Mouse (Mus musculus) midbrain, embryonic 14.5 days (tissue): Measurements from ENCODE around the gene Fut8. TPM values are rescaled to one million over a fixed set of nuclear protein-coding genes. Genes with fewer than 3 reads are reported as not detected.
A peak's percentile ranks its signal among the peaks of the same experiment; 100 is the strongest.

Experiments
- ATAC-seq: fragments of 200-750 bp; cut with Nextera tagmentation; 2 replicates; pipeline ENCODE4 v1.8.0; 2017; ENCODE audit warnings: moderate number of reproducible peaks, moderate library complexity; ENCODE audit not compliant: low FRiP score, low TSS enrichment
- DNase-seq: peaks from one replicate; pipeline ENCODE4 v3.0.0-alpha.2; 2015
- H3K27ac ChIP-seq: fragments of 300-500 bp; sonication (generic); replicated peaks from 2 replicates; pipeline ENCODE4 v1.5.1; 2014; ENCODE audit warnings: mild to moderate bottlenecking, low read depth, low read length, moderate library complexity
- H3K27me3 ChIP-seq: fragments of 300-500 bp; sonication (generic); 2 replicates; pipeline ENCODE4 v1.6.1; 2014; ENCODE audit warnings: low read length, control low read depth, mixed read lengths; ENCODE audit not compliant: control insufficient read depth, insufficient read depth
- H3K36me3 ChIP-seq: fragments of 300-500 bp; sonication (generic); 2 replicates; pipeline ENCODE4 v1.6.1; 2014; ENCODE audit warnings: low read length, control low read depth; ENCODE audit not compliant: control insufficient read depth, insufficient read depth
- H3K4me1 ChIP-seq: fragments of 300-500 bp; sonication (generic); 2 replicates; pipeline ENCODE4 v1.6.1; 2014; ENCODE audit warnings: mild to moderate bottlenecking, antibody characterized with exemption, low read length, control low read depth; ENCODE audit not compliant: control insufficient read depth, insufficient read depth
- H3K4me2 ChIP-seq: fragments of 300-500 bp; sonication (generic); 2 replicates; pipeline ENCODE4 v1.6.1; 2014; ENCODE audit warnings: mild to moderate bottlenecking, low read length, moderate library complexity
- H3K4me3 ChIP-seq: fragments of 300-500 bp; sonication (generic); replicated peaks from 2 replicates; pipeline ENCODE4 v1.5.1; 2014; ENCODE audit warnings: low read depth, low read length
- H3K9ac ChIP-seq: fragments of 300-500 bp; sonication (generic); replicated peaks from 2 replicates; pipeline ENCODE4 v1.6.1; 2014; ENCODE audit warnings: mild to moderate bottlenecking, low read length, moderate library complexity
- H3K9me3 ChIP-seq: fragments of 300-500 bp; sonication (generic); 2 replicates; pipeline ENCODE4 v1.6.1; 2016; ENCODE audit warnings: low read length, control low read depth, mixed read lengths; ENCODE audit not compliant: control insufficient read depth
- whole genome bisulfite sequencing: fragments of 180-500 bp; shearing (Covaris S2); extraction: QIAGEN DNeasy Blood & Tissue Kit; methylation state at CpG from one replicate; pipeline ENCODE4 v1.1.7; 2014; 5-methylcytosine and 5-hydroxymethylcytosine counted together
- polyA plus RNA-seq: library from polyadenylated mRNA; unstranded; fragments of >200 nt; fragmentation: Nextera tagmentation; extraction: Ambion mirVana; gene quantifications from 2 replicates; pipeline ENCODE4 v1.2.1, GENCODE M21; 2014

Fut8 gene
- polyA plus RNA-seq, result 55.2 and 69.4 TPM in 2 replicates

DNA sequence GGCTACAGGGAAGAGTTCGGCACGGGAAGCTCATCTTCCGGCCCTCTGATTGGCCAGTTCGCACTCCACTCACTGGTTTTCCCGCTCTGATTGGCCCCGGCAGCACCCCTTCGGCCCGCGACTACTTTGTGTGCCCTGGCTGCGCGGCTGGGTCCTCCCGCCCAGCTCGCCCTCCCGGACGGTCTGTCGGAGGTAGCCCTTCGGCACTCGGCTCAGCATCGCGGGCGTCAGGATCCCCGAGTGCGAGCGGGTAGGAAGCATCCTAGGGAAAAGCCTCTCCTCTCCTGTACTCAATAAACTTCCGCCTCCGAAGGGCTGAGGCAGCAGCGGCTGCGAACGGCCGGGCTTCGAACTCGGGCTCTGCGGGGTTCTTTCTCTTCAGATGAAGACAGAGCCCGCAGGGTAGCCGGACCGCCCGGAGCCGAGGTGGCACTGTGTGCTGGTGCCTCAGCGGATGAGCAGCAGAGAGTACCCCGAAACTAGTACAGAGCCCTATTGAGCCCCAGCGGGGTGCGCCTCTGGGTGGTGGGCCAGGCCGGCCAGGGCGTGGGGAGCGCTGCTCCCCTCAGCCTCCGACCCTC, at the start of gene Fut8:
Gene Fut8 (plus strand): TSS at position 176 of the 581 bp plus-strand sequence.
- Histone ChIP-seq H3K27ac (peak within 1 kb of the TSS; percentile 98), H3K9me3 (no peaks in the 10 kb centered on the region), H3K36me3 (no peaks in the 10 kb centered on the region), H3K9ac (peak within 1 kb of the TSS; percentile 96), H3K4me1 (0 out of 2 replicates have a peak, but pooled peaks cover 2% of the 10 kb centered on the region), H3K4me3 (peak within 1 kb of the TSS; percentile 91), H3K27me3 (no peaks in the 10 kb centered on the region), H3K4me2 (peak within 1 kb of the TSS; percentile 76)
- DNase-seq (peak; percentile 91), ATAC-seq (peak; percentile 81)
- 0% methylated on average over 46 of the region's 46 CpGs for WGBS

DNA sequence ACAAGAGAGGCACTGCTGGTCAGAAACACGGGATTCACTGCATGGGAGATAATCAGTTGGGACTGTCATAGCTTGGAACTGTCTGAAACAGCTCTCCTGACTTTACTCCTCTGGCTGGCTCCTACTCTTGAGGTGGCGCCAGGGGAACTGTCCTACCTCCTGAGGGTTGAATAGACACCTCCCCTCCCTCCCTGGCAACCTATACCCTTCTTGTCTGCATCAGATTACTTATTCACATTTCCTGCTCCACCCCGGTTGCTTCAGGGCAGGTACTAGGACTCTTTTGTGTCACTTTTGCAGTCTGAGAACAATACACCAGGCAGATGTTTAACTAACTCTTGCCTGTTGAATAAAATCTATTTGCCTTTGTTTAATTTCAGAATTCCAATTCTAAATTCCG, 48.8 kb upstream of the Fut8 start:
- DNase-seq, result no peak
- no peak overlapping the region for H3K27ac ChIP-seq

DNA sequence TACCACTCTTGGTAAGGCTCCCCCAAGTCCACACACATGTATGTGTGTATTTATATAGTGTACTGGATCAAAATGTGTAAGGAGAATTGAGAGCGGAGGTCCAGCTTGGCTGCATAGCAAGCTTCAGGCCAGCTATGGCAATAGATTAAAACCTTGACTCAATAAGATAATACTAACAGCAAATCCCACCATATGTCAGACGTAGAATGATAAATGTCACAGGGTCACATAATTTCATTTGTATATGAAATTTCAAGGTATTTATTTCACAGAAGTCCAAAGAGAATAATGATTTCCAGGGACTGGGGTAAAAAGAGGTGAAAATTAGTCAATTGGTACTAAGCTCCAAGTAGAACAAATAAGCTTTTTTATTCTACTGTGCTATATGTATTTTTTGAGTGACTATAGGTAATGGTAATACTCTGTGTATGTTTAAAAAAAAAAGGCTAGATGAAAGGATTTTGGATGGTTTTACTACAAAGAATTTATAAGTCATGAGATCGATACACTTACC, 47.9 kb upstream of the Fut8 start:
- H3K36me3 ChIP-seq, result no peaks in the 10 kb centered on the region
- no peaks in the 10 kb centered on the region for H3K27me3 ChIP-seq
- ATAC-seq, result no peak
- WGBS, result 86% methylated on average over 3 of the region's 3 CpGs
- H3K4me1 ChIP-seq, result no peaks in the 10 kb centered on the region
- H3K27ac ChIP-seq, result no peak overlapping the region
- no peak overlapping the region for H3K4me3 ChIP-seq
- no peak overlapping the region for H3K4me2 ChIP-seq
- no peak for DNase-seq
- H3K9ac ChIP-seq, result no peak overlapping the region
- no peaks in the 10 kb centered on the region for H3K9me3 ChIP-seq

More for the DNA sequence above, 48.8 kb upstream of the Fut8 start:
- Histone ChIP-seq H3K4me2 (no peak overlapping the region), H3K27me3 (no peaks in the 10 kb centered on the region), H3K9me3 (no peaks in the 10 kb centered on the region), H3K36me3 (no peaks in the 10 kb centered on the region), H3K4me3 (no peak overlapping the region), H3K4me1 (no peaks in the 10 kb centered on the region), H3K9ac (no peak overlapping the region)
- 59% methylated on average over 4 of the region's 4 CpGs for WGBS
- ATAC-seq, result no peak

DNA sequence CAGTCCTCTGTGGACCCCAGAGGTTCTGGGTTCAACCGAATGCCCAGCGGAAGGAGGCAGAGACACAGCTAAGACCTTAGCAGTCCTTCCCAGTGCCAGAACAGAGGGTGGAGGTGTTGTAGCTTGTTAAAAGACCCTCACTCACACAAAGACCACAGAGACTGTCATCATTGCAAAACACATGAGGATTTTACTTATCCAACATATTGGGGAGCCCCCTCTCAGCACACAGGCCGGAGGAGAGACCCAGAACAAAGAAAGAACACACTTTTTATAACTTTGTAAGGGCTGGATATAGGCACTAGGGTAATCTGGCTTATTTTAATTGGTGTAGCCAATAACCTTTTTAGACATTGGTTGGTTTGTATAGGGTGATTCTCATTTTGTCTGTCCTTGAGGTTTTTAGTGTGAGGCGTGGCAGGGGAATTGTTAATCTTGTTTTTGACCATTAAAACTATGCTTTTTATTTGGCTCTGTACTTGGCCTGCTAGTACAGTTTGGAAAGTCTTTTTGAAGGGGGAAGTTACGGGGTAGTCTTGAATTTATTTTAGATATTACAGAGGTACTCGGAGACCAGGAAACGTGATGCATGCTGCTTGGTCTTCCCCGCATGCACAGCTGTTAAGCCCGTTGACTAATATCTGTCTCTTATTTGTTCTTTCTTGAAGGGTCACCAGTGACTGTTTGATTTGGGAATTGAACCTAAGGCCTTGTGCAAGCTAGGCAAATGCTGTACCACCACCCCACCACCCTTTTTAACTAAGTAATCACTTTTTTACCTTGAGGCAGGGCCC, 46.2 kb upstream of the Fut8 start:
- ATAC-seq (no peak), DNase-seq (no peak)
- H3K9me3 ChIP-seq, result 0 out of 2 replicates have a peak, but pooled peaks cover 4% of the 10 kb centered on the region
- no peak overlapping the region for H3K9ac ChIP-seq
- H3K27ac ChIP-seq, result no peak overlapping the region
- H3K36me3 ChIP-seq, result no peaks in the 10 kb centered on the region
- 87% methylated on average over 9 of the region's 9 CpGs for WGBS
- H3K4me3 ChIP-seq, result no peak overlapping the region
- H3K4me1 ChIP-seq, result no peaks in the 10 kb centered on the region
- H3K27me3 ChIP-seq, result no peaks in the 10 kb centered on the region
- no peak overlapping the region for H3K4me2 ChIP-seq

DNA sequence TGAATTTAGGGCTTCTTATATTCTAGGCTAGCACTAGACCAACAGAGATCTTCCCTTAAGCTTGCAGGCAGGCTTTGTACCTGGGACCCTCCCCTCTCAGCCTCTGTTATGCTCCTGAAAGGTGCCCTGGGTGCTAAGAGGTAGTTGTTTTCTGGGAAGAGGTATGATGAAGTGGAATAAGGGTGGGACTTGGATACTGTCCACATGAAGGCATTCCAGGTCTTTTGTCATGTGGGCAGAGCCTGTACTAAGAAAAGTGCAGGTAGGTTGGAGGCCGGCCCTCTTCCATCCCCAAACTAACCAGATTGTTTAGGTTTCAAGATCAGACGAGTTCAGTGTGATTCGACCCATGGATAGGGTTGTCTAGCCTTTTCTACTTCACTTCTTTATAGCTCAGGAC, 45.2 kb upstream of the Fut8 start:
- Histone ChIP-seq H3K4me3 (no peak overlapping the region), H3K4me2 (no peak overlapping the region), H3K27me3 (no peaks in the 10 kb centered on the region), H3K9me3 (0 out of 2 replicates have a peak, but pooled peaks cover 4% of the 10 kb centered on the region), H3K4me1 (no peaks in the 10 kb centered on the region), H3K9ac (no peak overlapping the region), H3K27ac (no peak overlapping the region), H3K36me3 (no peaks in the 10 kb centered on the region)
- ATAC-seq (no peak), DNase-seq (no peak)
- WGBS, result 92% methylated on average over 3 of the region's 3 CpGs

DNA sequence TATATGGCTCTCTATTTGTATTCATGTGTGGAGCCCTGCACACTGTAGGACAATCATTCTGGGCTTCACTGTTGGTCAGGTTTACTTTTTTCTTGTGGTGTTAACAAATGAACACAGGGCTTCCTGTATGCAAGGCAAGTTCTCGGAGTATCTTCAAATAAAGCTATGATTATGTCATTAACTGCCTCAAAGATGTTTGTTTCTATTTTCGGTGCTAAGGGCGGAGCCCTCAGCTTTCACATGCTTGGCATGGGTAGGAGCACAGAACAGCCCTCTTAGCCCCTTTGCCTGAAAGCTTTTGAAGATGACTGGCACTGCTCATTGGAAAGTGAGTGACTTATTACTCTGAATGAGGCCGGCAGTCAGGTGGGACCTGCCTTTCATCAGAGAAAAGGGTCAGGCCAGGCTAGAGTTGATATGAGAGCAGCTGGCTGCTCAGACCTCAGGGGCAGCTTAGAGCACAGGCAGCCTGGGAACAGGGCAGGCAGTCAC, 44.7 kb upstream of the Fut8 start:
- no peak overlapping the region for H3K9ac ChIP-seq
- no peak for DNase-seq
- H3K27me3 ChIP-seq, result no peaks in the 10 kb centered on the region
- ATAC-seq, result no peak
- H3K27ac ChIP-seq, result no peak overlapping the region
- H3K4me1 ChIP-seq, result no peaks in the 10 kb centered on the region
- H3K4me2 ChIP-seq, result no peak overlapping the region
- H3K4me3 ChIP-seq, result no peak overlapping the region
- 0 out of 2 replicates have a peak, but pooled peaks cover 4% of the 10 kb centered on the region for H3K9me3 ChIP-seq
- H3K36me3 ChIP-seq, result no peaks in the 10 kb centered on the region
- 89% methylated on average over 4 of the region's 4 CpGs for WGBS

DNA sequence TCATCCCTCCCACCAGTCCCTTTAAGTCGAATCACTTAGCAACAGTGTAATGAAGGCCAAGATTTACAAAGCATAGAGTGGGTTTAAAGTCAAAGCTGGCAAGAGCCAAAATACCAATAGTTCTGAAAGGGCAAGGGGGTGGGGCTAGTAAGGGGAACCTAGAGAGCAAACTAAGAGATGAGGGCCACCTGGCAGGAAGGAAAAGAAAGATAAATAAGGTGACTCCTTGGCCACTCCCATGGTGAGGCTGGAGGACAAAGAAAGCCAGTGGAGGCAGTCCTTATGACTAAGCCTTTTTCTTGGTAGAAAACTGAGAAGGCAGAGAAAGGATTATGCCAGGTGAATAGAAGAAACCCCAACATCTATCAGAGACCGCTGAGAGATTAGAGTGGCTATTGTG, 42.9 kb upstream of the Fut8 start:
- Histone ChIP-seq H3K4me3 (no peak overlapping the region), H3K27me3 (no peaks in the 10 kb centered on the region), H3K4me1 (no peaks in the 10 kb centered on the region), H3K9ac (no peak overlapping the region), H3K36me3 (no peaks in the 10 kb centered on the region), H3K9me3 (0 out of 2 replicates have a peak, but pooled peaks cover 4% of the 10 kb centered on the region), H3K27ac (no peak overlapping the region), H3K4me2 (no peak overlapping the region)
- WGBS, result 64% methylated on average over 2 of the region's 2 CpGs
- ATAC-seq (no peak), DNase-seq (no peak)

DNA sequence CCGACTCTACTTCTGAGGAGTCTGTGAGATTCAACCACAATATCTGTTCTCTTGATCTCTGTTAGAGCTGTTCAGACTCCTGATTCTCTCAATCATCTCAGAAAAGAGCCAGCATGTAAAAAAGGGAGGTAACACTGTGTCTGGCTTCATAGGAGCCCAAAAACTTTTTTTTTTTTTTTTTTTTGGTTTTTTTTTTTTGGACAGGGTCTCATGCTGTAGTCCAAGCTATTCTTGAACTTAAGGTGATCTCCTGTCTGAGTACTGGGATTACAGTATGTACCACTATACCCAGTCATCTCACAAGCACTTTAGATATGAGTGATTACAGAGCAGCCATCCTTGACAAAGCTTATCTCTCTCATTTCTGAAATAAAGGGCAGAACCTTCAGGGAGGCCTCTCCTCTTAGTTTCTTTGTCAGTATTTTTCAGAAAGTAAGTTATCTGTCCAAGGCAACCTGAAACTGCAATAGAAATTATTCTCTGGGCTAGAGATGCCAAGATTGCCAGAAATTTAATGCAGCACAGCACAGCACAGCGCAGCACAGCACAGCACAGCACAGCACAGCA, 41.3 kb upstream of the Fut8 start:
- H3K4me1 ChIP-seq, result no peaks in the 10 kb centered on the region
- no peak overlapping the region for H3K4me2 ChIP-seq
- H3K9ac ChIP-seq, result no peak overlapping the region
- 0 out of 2 replicates have a peak, but pooled peaks cover 4% of the 10 kb centered on the region for H3K9me3 ChIP-seq
- H3K27me3 ChIP-seq, result no peaks in the 10 kb centered on the region
- no peak overlapping the region for H3K27ac ChIP-seq
- 93% methylated on average over 2 of the region's 2 CpGs for WGBS
- H3K36me3 ChIP-seq, result no peaks in the 10 kb centered on the region
- DNase-seq (no peak), ATAC-seq (no peak)
- no peak overlapping the region for H3K4me3 ChIP-seq
